Mouse (Mus musculus): ENCODE data around the gene Arpc5l. TPM values are rescaled to one million over a fixed set of nuclear protein-coding genes. Genes with fewer than 3 reads are reported as not detected.

Arpc5l gene
- 126 and 138 TPM in 2 replicates for polyA plus RNA-seq (2015; fragmentation: Nextera tagmentation; extraction: Ambion mirVana)

GRCm38 (mm10) chr2:39004880-39005435, at the start of gene Arpc5l:
Gene Arpc5l, plus strand, starts transcription at chr2:39005348.

GRCm38 (mm10) chr2:38997386-38998374, 7.5 kb upstream of the Arpc5l start, which contains the start of gene Wdr38:
Gene Wdr38, plus strand, starts transcription at chr2:38997476.

GRCm38 (mm10) chr2:39005574-39006079, 479 bp downstream of the Arpc5l start, which contains the start of gene Rpl35:
Gene Rpl35, minus strand, starts transcription at chr2:39005624.

Other genes with a start within 250 kb of the Arpc5l start
- 0.57 and 0.83 TPM in 2 replicates for gene Nr6a1, start 77.7 kb upstream of the Arpc5l start, polyA plus RNA-seq (2015; fragmentation: Nextera tagmentation; extraction: Ambion mirVana)
- 10.9 and 15.5 TPM in 2 replicates for gene Olfml2a, start 73.4 kb upstream of the Arpc5l start, polyA plus RNA-seq (2015; fragmentation: Nextera tagmentation; extraction: Ambion mirVana)
- gene Wdr38, start 7.9 kb upstream of the Arpc5l start, polyA plus RNA-seq (2015; fragmentation: Nextera tagmentation; extraction: Ambion mirVana): 0.85 and 1.2 TPM in 2 replicates
- gene Rpl35, start 276 bp downstream of the Arpc5l start, polyA plus RNA-seq (2015; fragmentation: Nextera tagmentation; extraction: Ambion mirVana): 1,307 and 2,501 TPM in 2 replicates
- gene Golga1, start 60.2 kb downstream of the Arpc5l start, polyA plus RNA-seq (2015; fragmentation: Nextera tagmentation; extraction: Ambion mirVana): 12.5 and 18.2 TPM in 2 replicates
- gene Scai, start 185.4 kb downstream of the Arpc5l start, polyA plus RNA-seq (2015; fragmentation: Nextera tagmentation; extraction: Ambion mirVana): 3.9 and 4.5 TPM in 2 replicates
- 54.4 and 79.9 TPM in 2 replicates for gene Ppp6c, start 221.1 kb downstream of the Arpc5l start, polyA plus RNA-seq (2015; fragmentation: Nextera tagmentation; extraction: Ambion mirVana)